ENCODE assay signal across 7 mouse cellular contexts in genomic region chr2:102038229-102038894, GRCm38 (mm10).
DNase-seq lines count a peak whose midpoint lies in the region; ATAC-seq lines count a peak whose summit lies in the region.

No protein-coding gene starts in this region.

- no peak overlapping the region for H3K4me3 ChIP-seq in heart, embryonic 16.5 days (ENCODE audit: low read length)
- H3K4me3 ChIP-seq in neural tube, embryonic 15.5 days (replicated peaks), result no peak overlapping the region

- no peaks in the 10 kb centered on the region for H3K36me3 ChIP-seq in heart, embryonic 16.5 days (ENCODE audit: control insufficient read depth, insufficient read depth)
- no peaks in the 10 kb centered on the region for H3K36me3 ChIP-seq in neural tube, embryonic 15.5 days

- WGBS in heart, embryonic 16.5 days, result 38% methylated on average over 10 of the region's 10 CpGs
- WGBS in neural tube, embryonic 15.5 days, result 17% methylated on average over 10 of the region's 10 CpGs

- H3K9ac ChIP-seq in heart, embryonic 16.5 days (ENCODE audit: low read length), result no peak overlapping the region
- H3K9ac ChIP-seq in neural tube, embryonic 15.5 days (replicated peaks), result no peak overlapping the region

- no peak overlapping the region for H3K4me2 ChIP-seq in heart, embryonic 16.5 days (ENCODE audit: low read depth, low read length)
- no peak overlapping the region for H3K4me2 ChIP-seq in neural tube, embryonic 15.5 days

- no peaks in the 10 kb centered on the region for H3K9me3 ChIP-seq in heart, embryonic 16.5 days (replicated peaks; ENCODE audit: control insufficient read depth, low read length)
- no peaks in the 10 kb centered on the region for H3K9me3 ChIP-seq in neural tube, embryonic 15.5 days (replicated peaks)

- peak; percentile 31 for DNase-seq in thymus, postnatal 4 days
- DNase-seq in thymus, postnatal 10 days (ENCODE audit: low spot score in 2 of 2), result no peak
- DNase-seq in cerebellum, postnatal 14 days, result peak; percentile 90 to 91
- peak; percentile 73 to 83 for DNase-seq in left cerebral cortex, adult 18-20 months (ENCODE audit: low spot score in 2 of 2)
- DNase-seq in T-cell, adult 2 months (ENCODE audit: low spot score), result no peak

- peaks cover 34% of the 10 kb centered on the region for H3K4me1 ChIP-seq in heart, embryonic 16.5 days (ENCODE audit: control insufficient read depth, insufficient read depth, low read length)
- H3K4me1 ChIP-seq in neural tube, embryonic 15.5 days, result peaks cover 56% of the 10 kb centered on the region

- no peaks in the 10 kb centered on the region for H3K27me3 ChIP-seq in heart, embryonic 16.5 days (ENCODE audit: control insufficient read depth, insufficient read depth, low read length)
- no peaks in the 10 kb centered on the region for H3K27me3 ChIP-seq in neural tube, embryonic 15.5 days (replicated peaks)

- peak overlapping the region; percentile 37; the same call in 1 of the 2 replicates for H3K27ac ChIP-seq in heart, embryonic 16.5 days (ENCODE audit: low read length)
- peak overlapping the region; percentile 39 for H3K27ac ChIP-seq in neural tube, embryonic 15.5 days (replicated peaks)

- peak; percentile 42; the same call in 1 of the 2 replicates for ATAC-seq in heart, embryonic 16.5 days (replicated peaks; ENCODE audit: extremely low read depth, insufficient read depth, low FRiP score)
- peak; percentile 64 for ATAC-seq in neural tube, embryonic 15.5 days (ENCODE audit: low FRiP score)

Comparison
In these comparisons a context has a peak if more than half of its experiments do, and no peak if none do; other contexts are left out.
1. DNase-seq: peak in thymus, postnatal 4 days (single experiment), cerebellum, postnatal 14 days (2 of 2) and left cerebral cortex, adult 18-20 months (2 of 2); none in thymus, postnatal 10 days (0 of 2) and T-cell, adult 2 months (single experiment).